Mouse (Mus musculus): ENCODE results near the gene Cyp2b23. TPM values are rescaled to one million over a fixed set of nuclear protein-coding genes. Genes with fewer than 3 reads are reported as not detected.
"Not testable (repeated sequence)": the region's sequence is repeated elsewhere in the genome, so short reads cannot be mapped to it uniquely, and the experiment has no call there.

Gene Cyp2b23
- polyA plus RNA-seq (2015; fragmentation: Nextera tagmentation; extraction: Ambion mirVana) = not detected in 2 replicates

- Histone ChIP-seq H3K9ac (no peak within 1 kb of the TSS), H3K9me3 (no peaks in the 10 kb centered on the region), H3K27me3 (no peaks in the 10 kb centered on the region), H3K4me1 (replicated peaks) (no peaks in the 10 kb centered on the region), H3K4me2 (no peak within 1 kb of the TSS), H3K27ac (no peak within 1 kb of the TSS), H3K36me3 (no peaks in the 10 kb centered on the region), H3K4me3 (no peak within 1 kb of the TSS)
- 75% methylated on average over 4 of the region's 4 CpGs for WGBS
- ATAC-seq (ENCODE audit: low FRiP score) = no peak
These were observed at the start of gene Cyp2b23 for GRCm38 (mm10) chr7:26686337-26686736. Gene Cyp2b23, minus strand, starts transcription at chr7:26686437.

- ATAC-seq (ENCODE audit: low FRiP score) = no peak
- Histone ChIP-seq H3K4me2 (no peak overlapping the region), H3K4me3 (no peak overlapping the region), H3K27ac (no peak overlapping the region), H3K36me3 (no peaks in the 10 kb centered on the region), H3K4me1 (replicated peaks) (no peaks in the 10 kb centered on the region), H3K27me3 (no peaks in the 10 kb centered on the region), H3K9ac (no peak overlapping the region), H3K9me3 (no peaks in the 10 kb centered on the region; the same call in 1 of the 2 replicates)
- WGBS = 91% methylated on average over 11 of the region's 11 CpGs
These were observed 24.8 kb upstream of the Cyp2b23 start for GRCm38 (mm10) chr7:26711061-26711460.

- Histone ChIP-seq H3K27ac (no peak overlapping the region), H3K4me1 (replicated peaks) (no peaks in the 10 kb centered on the region), H3K4me3 (no peak overlapping the region), H3K4me2 (no peak overlapping the region), H3K9ac (no peak overlapping the region), H3K36me3 (no peaks in the 10 kb centered on the region), H3K9me3 (no peaks in the 10 kb centered on the region), H3K27me3 (no peaks in the 10 kb centered on the region)
- WGBS = 36% methylated on average over 11 of the region's 11 CpGs
- ATAC-seq (ENCODE audit: low FRiP score) = no peak
These were observed 20.8 kb upstream of the Cyp2b23 start for GRCm38 (mm10) chr7:26707061-26707460.

GRCm38 (mm10) chr7:26706191-26706590, 20.0 kb upstream of the Cyp2b23 start:
- not testable (repeated sequence) for H3K4me1 ChIP-seq (replicated peaks); H3K27me3 ChIP-seq; H3K27ac ChIP-seq; H3K4me3 ChIP-seq; H3K4me2 ChIP-seq; ATAC-seq (ENCODE audit: low FRiP score); H3K9me3 ChIP-seq; H3K36me3 ChIP-seq; H3K9ac ChIP-seq
- WGBS = 27% methylated on average over 6 of the region's 6 CpGs

- ATAC-seq (ENCODE audit: low FRiP score) = no peak
- H3K27me3 ChIP-seq = no peaks in the 10 kb centered on the region
- no peaks in the 10 kb centered on the region for H3K4me1 ChIP-seq (replicated peaks)
- no peak overlapping the region for H3K4me2 ChIP-seq
- no peak overlapping the region for H3K4me3 ChIP-seq
- WGBS = 86% methylated on average over 4 of the region's 4 CpGs
- H3K9ac ChIP-seq = no peak overlapping the region
- H3K36me3 ChIP-seq = no peaks in the 10 kb centered on the region
- 0 out of 2 replicates have a peak, but pooled peaks cover 5% of the 10 kb centered on the region for H3K9me3 ChIP-seq
- no peak overlapping the region for H3K27ac ChIP-seq
These were observed 13.9 kb upstream of the Cyp2b23 start for GRCm38 (mm10) chr7:26700151-26700550.

- no peaks in the 10 kb centered on the region for H3K4me1 ChIP-seq (replicated peaks)
- no peak for ATAC-seq (ENCODE audit: low FRiP score)
- H3K4me2 ChIP-seq = no peak overlapping the region
- H3K9ac ChIP-seq = no peak overlapping the region
- no peaks in the 10 kb centered on the region for H3K36me3 ChIP-seq
- H3K27me3 ChIP-seq = no peaks in the 10 kb centered on the region
- no peak overlapping the region for H3K4me3 ChIP-seq
- no peak overlapping the region for H3K27ac ChIP-seq
- no peaks in the 10 kb centered on the region for H3K9me3 ChIP-seq
- 71% methylated on average over 2 of the region's 2 CpGs for WGBS
These were observed 524 bp downstream of the Cyp2b23 start for GRCm38 (mm10) chr7:26685713-26686112.

- not testable (repeated sequence) for H3K4me1 ChIP-seq (replicated peaks); H3K9ac ChIP-seq; H3K36me3 ChIP-seq; H3K4me3 ChIP-seq; H3K27ac ChIP-seq; H3K9me3 ChIP-seq; ATAC-seq (ENCODE audit: low FRiP score); H3K4me2 ChIP-seq; H3K27me3 ChIP-seq
- WGBS = 20% methylated on average over 2 of the region's 2 CpGs
These were observed 18.8 kb downstream of the Cyp2b23 start for GRCm38 (mm10) chr7:26667466-26667865.

GRCm38 (mm10) chr7:26666011-26666410, 20.2 kb downstream of the Cyp2b23 start:
- WGBS = 82% methylated on average over 5 of the region's 5 CpGs
- Histone ChIP-seq H3K9ac (no peak overlapping the region), H3K36me3 (no peaks in the 10 kb centered on the region), H3K4me3 (no peak overlapping the region), H3K4me2 (no peak overlapping the region), H3K27ac (no peak overlapping the region), H3K9me3 (peaks cover 15% of the 10 kb centered on the region), H3K27me3 (no peaks in the 10 kb centered on the region), H3K4me1 (replicated peaks) (no peaks in the 10 kb centered on the region)
- ATAC-seq (ENCODE audit: low FRiP score) = no peak

- H3K9ac ChIP-seq; H3K27me3 ChIP-seq; H3K36me3 ChIP-seq; H3K4me2 ChIP-seq; H3K9me3 ChIP-seq; H3K4me1 ChIP-seq (replicated peaks); H3K4me3 ChIP-seq; H3K27ac ChIP-seq; ATAC-seq (ENCODE audit: low FRiP score): not testable (repeated sequence)
- WGBS = 77% methylated on average over 1 of the region's 1 CpGs
These were observed 67.9 kb downstream of the Cyp2b23 start, which contains the start of gene Vmn1r185 for GRCm38 (mm10) chr7:26618364-26618763. Gene Vmn1r185, minus strand, starts transcription at chr7:26618464.

Other genes starting within 250 kb of the Cyp2b23 start
- not detected in 2 replicates for gene Nlrp9a, start 151.4 kb downstream of the Cyp2b23 start, polyA plus RNA-seq (2015; fragmentation: Nextera tagmentation; extraction: Ambion mirVana)
- not detected in 2 replicates for gene Vmn1r185, start 68.0 kb downstream of the Cyp2b23 start, polyA plus RNA-seq (2015; fragmentation: Nextera tagmentation; extraction: Ambion mirVana)
- gene Cyp2b19, start 70.7 kb upstream of the Cyp2b23 start, polyA plus RNA-seq (2015; fragmentation: Nextera tagmentation; extraction: Ambion mirVana) = 0.40 and 0.53 TPM in 2 replicates
- not detected in 2 replicates for gene Cyp2g1, start 122.5 kb upstream of the Cyp2b23 start, polyA plus RNA-seq (2015; fragmentation: Nextera tagmentation; extraction: Ambion mirVana)
- gene Cyp2a5, start 148.9 kb upstream of the Cyp2b23 start, polyA plus RNA-seq (2015; fragmentation: Nextera tagmentation; extraction: Ambion mirVana) = 0.43 and 0.70 TPM in 2 replicates